Mouse (Mus musculus) bone marrow, adult 2 months (tissue): Measurements from ENCODE around the gene Ccdc149.

ENCODE experiments used
- CTCF ChIP-seq: fragments of 200-500 bp; IDR thresholded peaks from 2 replicates; pipeline ENCODE4 v1.5.1; 2011; ENCODE audit warnings: low read length, control low read depth; ENCODE audit not compliant: control insufficient read depth, insufficient read depth
- POLR2A ChIP-seq: fragments of 200-500 bp; IDR thresholded peaks from 2 replicates; pipeline ENCODE4 v1.6.1; 2011; ENCODE audit warnings: low read depth, mild to moderate bottlenecking, control low read depth, low read length, borderline replicate concordance; ENCODE audit not compliant: control insufficient read depth

DNA sequence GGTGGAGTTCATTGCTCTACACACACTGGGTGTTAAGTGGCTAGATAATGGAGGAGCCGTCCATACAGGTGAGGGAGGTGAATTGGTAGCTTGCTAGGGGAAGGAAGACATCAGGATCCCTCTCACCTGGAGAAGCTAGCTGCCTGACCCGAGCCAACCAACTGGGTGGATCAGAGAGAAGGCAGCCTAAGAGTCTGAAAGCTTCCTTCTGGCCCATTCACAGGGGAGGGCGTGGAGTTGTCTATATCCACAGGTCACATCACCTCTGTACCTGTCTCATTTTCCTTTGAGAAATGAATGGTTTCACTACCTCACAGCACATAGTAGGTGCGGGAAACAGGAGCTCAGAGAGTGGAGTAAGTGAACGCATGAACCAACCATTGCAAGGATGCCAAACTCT is 770 bp downstream of the Ccdc149 start:
- TF ChIP-seq POLR2A (no peak), CTCF (no peak)
